Mouse (Mus musculus) layer of hippocampus, adult 9-11 months (tissue): ENCODE results near the gene Tmem198.

Experiments
- DNase-seq: peaks from one replicate; pipeline ENCODE4 v3.0.0; 2022

Tmem198 gene

DNA sequence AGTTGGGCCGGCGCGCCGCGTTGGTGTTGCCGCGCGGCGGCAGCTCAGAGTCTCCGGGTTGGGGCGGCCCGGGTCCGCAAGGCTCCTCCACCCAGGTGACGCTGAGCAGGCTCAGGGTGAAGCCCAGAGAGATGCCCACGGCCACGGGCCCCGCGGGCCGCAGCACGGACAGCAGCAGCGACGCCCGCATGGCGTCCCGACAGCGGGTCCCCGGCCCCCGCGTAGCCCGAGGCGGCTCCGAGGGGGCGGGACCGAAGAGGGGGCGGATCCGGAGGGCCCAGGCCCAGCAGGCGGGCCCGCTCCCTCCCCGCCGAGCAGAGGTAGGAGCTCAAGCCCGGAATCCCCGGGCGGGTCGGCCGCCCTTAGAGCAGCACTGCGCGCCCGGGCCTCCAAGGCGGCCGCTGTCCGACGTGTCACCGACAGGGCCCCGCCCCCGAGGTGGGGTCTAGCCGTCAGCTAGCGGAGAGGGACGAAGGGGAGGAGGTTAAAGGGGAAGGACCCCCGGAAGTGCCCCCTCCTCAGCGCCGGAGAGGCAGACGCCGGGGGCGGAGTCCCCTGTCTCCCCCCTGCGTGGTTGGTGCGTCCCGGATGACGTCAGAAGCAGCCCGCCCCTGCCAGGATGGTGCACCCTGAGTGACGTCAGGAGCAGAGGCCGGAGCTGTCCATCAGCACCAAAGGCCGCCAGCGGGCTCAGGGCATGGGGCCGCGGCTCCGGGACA, at the start of gene Tmem198, which contains the start of gene Chpf:
Tmem198 (plus strand) TSS at position 617 of the 719 bp plus-strand sequence.
Chpf (minus strand) TSS at position 392 of the 719 bp plus-strand sequence.
- DNase-seq = peak; percentile 97

DNA sequence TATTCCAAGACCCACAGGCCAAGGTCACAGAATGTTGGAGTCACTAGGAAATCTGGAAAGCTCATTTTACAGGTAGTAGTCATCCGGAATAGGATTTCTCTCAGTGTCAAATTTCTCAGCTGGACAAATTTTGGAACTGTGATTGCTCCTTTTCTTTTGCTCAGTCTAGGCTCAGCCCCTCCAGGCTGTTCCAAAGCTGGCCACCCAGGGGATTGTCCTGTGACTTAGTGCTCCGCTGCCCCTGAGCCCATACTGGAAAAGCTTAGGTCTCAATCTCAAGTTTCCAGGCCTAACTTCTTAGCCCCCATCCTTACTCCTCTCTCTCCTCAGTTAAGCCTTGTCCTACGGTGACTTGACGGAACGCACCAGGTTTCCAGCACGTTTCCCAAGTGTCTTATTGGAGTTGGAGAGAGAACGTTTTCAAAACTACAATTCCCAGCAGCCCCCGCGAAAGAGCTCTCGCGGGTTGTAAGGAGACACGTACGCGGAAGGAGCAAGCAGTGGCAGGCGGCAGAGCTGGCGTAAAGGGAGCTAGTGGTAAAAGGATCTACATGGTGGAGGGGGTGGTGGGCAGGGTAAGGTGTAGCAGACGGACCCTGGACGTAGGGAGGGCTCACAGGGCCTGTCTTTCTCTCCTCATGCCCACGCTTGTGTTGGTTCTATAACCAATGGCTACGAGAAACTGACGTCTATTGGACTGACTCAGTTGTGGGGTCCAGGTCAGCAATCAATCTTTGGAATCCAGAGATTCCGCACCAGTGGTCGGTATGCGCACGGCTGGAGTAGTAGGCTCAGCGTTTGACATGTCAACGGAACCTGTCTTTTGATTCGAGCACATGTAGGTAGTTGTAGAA, 43.6 kb upstream of the Tmem198 start, which contains the start of gene Gmppa:
Gmppa (plus strand) TSS at position 456 of the 854 bp plus-strand sequence.
- peak; percentile 86 for DNase-seq

DNA sequence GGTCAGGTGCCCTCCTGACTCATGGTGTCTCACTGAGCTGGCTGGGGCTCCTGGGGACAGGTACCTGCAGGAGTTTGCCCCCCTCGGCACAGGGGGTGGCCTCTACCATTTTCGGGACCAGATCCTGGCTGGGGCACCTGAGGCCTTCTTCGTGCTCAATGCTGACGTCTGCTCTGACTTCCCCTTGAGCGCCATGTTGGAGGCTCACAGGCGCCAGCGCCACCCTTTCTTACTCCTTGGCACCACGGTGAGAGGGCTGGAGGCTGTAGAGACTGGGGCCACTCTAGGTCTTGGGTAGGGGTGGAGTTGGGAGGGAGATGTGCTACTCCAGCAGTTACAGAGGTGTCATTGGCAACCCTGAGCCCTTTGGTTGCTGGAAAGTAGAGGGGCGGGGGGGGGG, 40.5 kb upstream of the Tmem198 start:
- no peak for DNase-seq

DNA sequence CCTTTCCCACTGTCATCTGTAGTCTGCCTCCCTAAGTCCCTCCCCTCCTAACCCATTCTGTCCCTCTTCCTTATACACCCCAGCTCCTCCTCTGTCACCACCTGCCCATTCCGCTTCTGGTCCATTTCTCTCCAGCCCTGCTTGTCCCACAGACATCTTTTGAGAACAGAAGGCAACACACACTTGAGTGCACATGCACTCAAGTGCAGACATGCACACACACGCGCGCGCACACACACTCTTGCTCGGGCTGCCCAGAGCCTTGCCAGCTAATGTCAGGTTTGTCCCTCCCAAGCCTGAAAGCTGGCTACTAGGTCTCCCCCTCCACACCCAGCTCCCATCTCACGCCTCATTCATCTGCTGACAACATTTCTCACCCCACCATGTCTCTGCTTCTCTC, 38.7 kb upstream of the Tmem198 start:
- no peak for DNase-seq

DNA sequence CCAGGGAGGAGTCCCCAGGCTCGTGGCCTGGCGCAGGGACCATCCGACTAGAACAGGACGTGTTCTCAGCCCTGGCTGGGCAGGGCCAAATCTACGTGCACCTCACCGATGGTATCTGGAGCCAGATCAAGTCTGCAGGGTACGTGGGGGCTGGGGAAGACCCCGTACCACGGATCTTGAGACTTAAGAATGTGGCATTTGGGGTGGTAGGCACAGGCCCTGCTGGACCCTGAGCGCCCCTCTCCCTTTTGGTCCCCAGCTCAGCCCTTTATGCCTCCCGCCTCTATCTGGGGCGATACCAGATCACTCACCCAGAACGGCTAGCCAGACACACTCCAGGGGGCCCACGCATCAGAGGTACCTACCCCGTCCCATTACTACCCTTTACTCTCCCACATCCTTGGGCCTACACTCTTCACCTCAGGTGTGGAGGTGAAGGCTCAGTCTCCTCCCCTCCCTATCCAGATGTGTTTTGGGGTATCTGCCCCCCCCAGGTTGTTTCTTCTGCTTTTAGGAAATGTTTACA, 37.8 kb upstream of the Tmem198 start:
- no peak for DNase-seq

DNA sequence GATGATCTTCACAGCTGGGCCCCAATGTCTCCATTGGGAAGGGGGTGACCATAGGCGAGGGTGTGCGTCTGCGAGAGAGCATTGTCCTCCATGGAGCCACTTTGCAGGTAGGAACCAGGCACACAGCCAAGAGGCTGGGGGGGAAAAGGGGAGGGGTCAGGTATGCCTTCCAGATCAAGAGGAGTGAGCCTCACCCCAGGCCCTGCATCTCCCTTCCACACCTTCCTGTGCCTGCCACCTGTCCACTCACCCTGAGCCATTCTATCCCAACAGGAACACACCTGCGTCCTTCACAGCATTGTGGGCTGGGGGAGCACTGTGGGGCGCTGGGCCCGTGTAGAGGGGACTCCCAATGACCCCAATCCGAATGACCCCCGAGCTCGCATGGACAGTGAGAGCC, 37.2 kb upstream of the Tmem198 start:
- no peak for DNase-seq

DNA sequence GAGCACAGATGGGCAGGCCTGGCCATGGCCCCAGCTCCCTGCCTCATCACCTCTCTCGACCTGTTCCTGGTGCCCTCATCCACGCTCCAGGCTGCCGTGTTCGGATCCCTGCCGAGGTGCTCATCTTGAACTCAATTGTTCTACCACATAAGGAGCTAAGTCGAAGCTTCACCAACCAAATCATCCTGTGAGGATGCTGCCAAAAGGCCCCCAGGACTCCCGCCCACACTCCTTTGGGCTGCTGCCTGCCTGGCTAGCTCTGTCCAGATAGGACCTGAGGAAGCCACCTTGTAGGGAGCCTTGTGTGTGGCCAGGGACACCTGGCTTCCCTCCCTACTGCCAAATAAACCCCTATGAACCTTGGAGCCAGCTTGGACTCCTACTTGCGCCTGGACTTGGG, 36.5 kb upstream of the Tmem198 start:
- no peak for DNase-seq

DNA sequence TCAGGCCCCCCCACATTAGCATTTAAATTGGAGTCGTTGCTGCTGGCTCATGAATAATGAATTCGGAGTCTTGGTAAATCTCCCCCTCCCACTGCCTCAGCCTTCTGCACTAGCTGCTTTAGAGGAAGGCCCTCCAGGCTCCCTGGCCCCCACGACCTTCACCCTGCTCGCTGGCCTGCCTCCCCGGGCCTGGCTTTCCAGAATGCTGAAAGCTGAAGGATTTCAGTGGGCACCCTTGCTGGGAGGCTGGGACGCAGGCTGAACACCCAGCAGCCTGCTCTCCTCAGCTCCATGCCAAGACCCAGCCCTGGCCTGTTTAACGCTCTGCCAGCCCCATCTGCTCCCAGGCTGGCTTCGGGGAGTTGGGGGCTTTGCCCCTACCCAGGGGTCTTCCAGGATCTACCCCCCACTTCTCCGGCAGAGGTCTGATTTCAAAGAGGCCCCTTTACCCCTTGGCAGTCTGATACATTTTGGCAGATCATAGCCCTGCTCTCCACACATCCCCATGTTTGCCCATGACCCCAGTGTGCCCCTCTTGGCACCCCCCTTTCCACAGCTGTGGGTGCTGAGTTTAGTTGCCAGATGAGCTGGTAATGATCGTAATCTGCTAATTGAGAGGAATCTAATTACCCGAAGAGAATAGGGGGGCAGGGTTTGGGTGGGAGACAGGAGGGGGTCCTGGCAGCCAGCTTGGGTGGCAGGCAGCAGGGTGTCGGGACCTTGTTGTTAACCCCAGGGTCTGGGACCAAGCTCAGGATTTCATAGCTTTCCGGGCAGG, 35.9 kb upstream of the Tmem198 start:
- DNase-seq = no peak

DNA sequence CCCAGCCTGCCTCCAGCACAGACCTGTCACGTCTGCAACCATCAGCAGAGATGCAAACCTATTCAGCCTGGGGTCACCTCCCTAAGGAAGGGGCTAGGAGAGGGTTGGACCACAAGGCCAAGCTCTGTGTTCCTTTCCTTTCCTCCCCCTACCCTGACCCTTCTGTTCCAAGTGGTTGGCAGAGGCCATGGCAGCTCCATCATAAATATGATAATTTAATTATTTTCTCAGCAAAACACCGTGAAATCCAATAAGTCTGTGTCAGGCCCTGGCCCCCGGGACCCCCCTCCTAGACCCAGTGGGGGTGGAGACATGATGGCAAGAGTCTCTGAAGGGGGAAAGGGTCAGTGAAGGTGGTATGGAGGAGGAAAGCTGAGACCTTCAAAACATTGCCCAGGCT, 35.1 kb upstream of the Tmem198 start:
- no peak for DNase-seq

DNA sequence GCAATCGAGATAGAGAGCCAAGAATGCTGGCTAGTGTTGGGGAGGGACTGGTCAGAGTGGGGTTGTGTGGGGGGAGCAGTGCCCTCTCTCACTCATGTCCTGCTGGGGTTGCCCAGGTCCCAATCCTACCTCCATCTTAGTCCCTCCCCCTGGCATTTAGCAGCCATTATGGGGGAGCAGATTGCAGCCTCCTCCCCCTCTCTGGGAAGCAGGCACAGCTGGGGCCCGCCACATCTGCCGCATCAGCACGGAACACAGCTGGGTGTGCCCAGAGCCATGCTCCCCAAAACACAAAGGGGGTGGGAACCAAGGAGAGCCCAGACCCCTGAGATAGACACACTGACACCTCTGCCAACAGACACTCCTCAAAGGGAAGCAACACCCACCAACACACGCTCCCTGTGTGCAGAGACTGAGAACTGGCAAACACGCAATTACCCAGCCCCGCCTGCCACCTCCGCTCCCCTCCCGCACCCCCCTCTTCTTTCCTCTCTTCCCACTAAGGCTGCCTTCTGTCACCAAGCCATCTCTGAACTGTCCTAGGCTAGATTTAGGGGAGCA, 34.1 kb upstream of the Tmem198 start:
- peak; percentile 79 for DNase-seq

DNA sequence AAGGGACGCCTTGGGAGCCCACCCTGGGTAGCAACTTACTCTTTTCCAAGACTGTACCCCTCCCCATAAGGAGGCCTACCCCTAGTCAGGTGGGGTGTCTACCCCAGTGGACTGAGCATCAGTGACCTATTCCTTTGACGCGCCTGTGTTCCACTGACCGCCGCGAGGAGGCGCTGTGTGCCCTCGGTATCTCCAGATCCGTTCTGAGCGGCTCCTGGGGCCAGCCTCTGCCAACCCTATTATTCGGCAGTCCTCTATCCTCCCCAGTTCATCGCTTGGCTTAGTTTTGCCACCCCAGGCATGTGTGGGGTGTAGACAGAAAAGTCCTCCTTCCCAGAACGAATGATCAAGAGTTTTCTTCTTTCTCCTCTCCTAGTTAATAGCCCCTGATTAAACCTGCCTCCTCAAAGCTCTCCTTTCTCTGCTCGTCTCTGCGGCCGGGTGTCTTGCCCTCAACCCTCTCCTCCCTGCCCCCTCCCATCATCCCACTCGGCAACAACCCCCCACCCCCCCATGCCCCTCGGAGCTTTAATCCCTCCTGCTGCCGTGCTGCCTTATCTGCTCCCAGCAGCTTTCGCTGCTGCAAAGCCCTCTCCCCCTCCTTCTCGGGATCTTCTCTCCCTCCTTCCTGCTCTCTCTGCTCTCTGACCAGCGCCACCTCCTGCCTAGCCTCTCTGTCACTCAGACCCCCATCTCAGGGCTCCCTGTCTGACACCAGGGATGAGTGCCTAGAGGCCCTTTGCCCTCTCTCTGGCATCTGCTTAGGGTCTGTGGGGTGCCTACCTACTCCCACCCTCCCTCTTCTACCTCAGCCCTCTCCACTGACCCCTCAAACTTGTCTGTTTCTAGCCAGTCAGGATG, 33.4 kb upstream of the Tmem198 start:
- DNase-seq = peak; percentile 71

DNA sequence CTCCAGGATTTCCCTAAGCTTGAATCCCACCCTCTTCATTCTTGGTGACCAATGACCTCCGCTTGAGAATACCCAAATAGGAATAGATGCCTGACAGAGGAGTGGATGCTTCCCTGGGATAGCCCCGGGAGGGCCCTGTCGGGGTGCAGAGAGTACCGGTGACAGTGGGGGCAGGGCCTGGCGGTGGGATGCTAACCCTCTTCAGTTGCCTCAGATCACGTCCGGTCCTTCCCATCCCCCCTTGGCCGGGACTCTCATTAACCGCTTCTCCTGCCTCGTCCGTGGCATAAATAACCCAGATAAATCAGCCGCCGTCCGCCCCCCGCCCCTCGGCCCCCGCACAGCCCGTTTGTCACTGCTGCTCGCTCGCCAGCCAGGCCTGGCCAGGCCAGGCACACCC, 32.7 kb upstream of the Tmem198 start:
- no peak for DNase-seq

DNA sequence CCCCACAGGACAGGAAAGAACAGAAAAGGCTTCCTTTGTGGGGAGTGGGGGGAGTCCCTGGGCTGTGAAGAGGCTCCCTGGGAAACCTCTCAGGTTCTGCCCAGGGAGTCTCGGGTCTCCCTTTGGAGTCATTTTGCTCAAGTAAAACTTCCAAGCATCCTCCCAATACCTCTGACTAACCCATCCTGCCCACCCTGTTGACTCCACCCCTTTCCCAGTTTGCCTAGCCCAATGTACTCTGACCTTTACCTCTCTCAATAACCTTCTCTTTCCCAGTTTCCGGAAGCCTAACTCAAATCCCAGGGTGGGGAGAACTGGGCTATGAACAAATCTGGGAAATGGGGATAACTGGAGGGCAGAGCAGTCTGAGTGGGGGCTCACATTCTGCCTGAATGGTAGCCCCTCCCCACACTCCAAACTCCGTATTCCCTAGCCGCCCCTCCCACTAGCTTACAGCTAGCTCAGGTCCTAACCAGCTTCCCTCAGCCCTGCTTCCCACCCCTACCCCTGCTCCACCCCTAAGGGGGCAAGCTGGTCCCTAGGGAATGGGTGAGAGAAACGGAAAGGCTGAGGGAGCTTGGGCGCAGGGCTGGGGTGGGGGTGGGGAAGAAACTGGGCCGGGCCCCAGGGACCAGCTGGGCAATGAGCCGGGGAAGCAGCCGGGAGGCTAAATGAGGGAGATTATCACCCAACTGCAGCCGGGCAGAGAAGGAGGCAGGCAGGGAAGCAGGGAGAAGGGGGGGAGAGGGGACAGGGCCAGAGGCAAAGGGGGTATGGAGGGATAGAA, 31.9 kb upstream of the Tmem198 start:
- DNase-seq = no peak

DNA sequence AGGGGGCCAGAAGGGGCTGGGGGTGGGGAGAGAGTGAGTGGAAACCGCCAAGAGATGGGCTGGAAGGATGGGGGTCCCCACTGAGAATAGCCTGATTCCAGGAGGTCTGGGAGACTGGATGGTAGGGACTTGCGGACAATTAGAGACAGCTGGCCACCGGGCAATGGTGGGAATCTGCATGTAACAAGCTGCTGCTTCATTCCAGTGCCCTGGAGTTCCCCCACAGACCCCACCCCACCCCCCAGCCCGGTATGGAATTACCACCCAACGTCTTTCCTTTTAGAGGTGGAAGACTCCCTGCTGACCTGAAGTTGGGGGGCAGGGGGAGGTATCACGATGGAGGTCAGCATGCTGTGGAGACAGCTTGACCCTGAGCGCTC, 31.3 kb upstream of the Tmem198 start:
- no peak for DNase-seq

DNA sequence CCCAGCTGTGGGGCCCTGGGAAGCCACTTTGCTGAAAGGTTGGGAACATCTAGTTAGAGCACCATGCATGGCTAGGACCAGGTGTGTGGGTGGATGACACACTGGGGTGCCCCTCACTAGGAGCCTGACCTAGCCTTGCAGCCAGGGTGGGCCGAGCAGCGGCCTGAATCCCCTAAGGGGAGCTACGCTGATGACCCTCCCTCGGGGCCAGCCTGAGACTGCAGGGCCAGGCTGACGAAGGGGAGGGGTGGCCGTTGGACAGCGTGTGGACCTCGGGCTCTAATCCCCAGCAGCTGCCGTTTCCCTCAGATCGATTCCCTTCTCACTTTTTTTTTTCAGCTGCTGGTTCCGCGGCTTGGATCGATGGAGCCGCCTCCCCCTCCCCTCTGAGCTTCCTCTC, 30.4 kb upstream of the Tmem198 start:
- DNase-seq = no peak

DNA sequence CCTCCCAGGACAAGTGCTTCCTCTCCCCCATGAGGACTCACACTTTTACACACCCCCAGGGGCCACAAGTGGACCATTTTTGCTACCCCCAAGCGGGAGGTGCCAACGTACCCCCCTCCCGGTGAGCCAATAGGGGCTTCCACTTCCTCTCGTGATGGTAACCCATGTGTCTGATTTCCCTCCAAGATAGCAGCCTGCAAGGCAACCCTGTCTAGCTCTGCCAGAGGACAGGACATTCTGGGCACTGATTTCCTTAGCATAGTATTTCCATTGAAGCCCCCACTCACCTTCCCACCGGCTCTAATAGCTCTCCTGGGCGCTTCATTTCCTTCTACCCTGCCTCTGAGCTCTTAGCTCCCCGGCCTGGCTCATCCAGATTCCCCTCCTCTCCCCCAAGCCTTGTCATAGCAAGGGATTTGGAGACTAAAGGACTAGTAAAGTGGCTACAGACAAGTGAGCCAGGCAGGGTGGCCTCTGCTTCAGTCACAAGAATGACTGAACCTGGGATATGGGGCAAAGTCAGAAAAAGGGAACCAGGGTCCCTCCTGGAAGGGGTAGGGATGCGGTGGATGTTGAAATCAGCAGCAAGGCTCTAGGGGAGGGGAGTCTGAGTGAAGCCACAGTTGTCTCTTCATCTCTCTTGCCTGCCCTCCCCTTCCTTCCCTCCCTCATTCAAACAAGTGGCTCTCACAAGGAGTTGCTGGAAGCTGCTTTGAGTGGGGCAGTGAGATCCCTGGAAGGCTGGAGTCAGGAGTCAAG, 29.8 kb upstream of the Tmem198 start:
- no peak for DNase-seq

DNA sequence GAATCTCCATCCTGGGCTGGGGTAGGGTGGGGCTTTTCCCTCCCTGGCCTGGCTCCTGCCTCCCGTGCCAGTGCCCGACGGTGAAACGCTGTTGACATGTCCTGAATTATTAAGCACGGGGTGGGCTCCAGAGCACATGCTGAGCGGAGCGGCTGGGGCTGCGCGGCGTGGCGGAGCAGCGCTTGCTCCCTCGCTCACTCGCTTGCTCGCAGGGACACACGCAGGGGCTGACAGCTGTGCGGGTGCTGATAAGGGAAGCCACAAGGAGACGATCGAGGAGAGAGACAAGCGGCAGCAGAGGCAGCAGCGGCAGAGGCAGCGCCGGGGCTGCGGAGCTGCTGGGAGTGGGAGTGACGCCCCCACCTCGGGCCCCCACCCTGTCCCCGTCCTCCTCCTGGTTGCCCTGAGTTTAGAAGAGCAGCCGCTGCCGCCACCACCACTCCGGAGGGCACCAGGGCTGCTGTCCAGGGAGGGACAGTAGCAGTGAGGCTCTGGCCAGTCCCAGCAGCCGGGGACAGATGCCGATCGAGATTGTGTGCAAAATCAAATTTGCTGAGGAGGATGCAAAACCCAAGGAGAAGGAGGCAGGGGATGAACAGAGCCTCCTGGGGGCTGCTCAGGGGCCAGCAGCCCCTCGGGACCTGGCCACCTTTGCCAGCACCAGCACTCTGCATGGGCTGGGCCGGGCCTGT, 28.9 kb upstream of the Tmem198 start, which contains the start of gene Asic4:
Asic4 (plus strand) TSS at position 123 of the 692 bp plus-strand sequence.
- no peak for DNase-seq

DNA sequence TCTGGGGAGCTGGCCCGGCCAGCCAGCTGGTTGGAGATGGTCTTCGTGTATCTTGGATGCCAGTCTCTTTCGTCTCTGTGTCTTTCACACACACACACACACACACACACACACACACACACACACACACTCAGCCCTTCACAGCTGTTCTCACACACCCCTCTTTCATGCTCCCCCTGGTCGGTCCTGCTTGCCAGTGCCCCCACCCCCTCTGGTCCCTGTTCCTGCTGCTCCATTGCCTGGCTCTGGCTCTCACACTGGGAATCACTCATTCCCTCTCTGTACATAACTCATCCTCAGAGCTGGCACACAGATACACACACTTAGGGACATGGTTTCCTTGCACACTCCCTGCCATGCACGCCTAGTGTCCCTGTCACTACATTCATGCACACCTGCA, 27.4 kb upstream of the Tmem198 start:
- DNase-seq = no peak

DNA sequence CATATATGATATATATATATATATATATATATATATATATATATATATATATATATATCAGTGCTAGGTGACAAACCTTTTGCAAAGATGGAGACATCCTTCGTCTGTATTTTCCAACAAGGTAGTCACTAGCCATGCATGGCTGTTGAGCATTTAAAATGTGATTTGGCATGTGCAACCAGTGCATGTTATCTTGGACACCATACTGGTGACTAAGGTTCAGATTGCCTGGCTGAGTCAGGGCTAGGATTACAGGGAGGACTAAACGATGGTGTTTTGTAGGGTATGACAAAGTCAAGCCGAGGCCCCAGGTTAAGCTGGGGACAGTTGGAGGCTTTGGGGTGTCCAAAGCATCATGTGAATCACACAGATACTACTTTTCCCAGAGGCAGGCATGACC, 23.9 kb upstream of the Tmem198 start:
- no peak for DNase-seq
